ENCODE assay signal across 11 mouse cellular contexts in genomic region chr1:149254141-149254540, GRCm38 (mm10).
A peak's percentile ranks its signal among the peaks of the same experiment; 100 is the strongest.
DNase-seq lines count a peak whose midpoint lies in the region; ATAC-seq and TF ChIP-seq lines count a peak whose summit lies in the region.
"Had no signal": no experiment of that assay in that cellular context is flagged by ENCODE, and none has a peak within 500 bp of the region (broad histone marks: within the 10 kb centered on the region; RNA-seq: fewer than 3 reads in every experiment).

No protein-coding gene starts in this region.

- peak; percentile 48 for TF ChIP-seq CTCF in E14TG2a.4 (conservative IDR thresholded peaks at IDR 0.05; ENCODE audit: low read length)

- H3K9me3 ChIP-seq in E14TG2a.4 (ENCODE audit: low read length) = no peaks in the 10 kb centered on the region
- H3K9me3 ChIP-seq in forebrain, embryonic 16.5 days (ENCODE audit: control insufficient read depth, low read length) = no peaks in the 10 kb centered on the region
- H3K9me3 ChIP-seq: liver, embryonic 13.5 days; neural tube, embryonic 13.5 days had no signal

- peak; percentile 1 for DNase-seq in CD4-positive, CD25-positive, alpha-beta regulatory T cell, adult 2 months (ENCODE audit: low read depth, low spot score)
- DNase-seq in left cerebral cortex, adult 18-20 months (ENCODE audit: low spot score in 2 of 2) = peak; percentile 7 to 44
- DNase-seq in left cerebral cortex, adult 8-10 months (ENCODE audit: low spot score in 2 of 2) = no peak
- DNase-seq in frontal cortex, postnatal 14 days (ENCODE audit: low spot score in 2 of 2) = no peak
- DNase-seq: liver, embryonic 13.5 days had no signal

- WGBS in forebrain, embryonic 16.5 days = 52% methylated on average over 4 of the region's 4 CpGs

- no peak overlapping the region for H3K4me3 ChIP-seq in E14TG2a.4 (replicated peaks; ENCODE audit: low read length)
- no peak overlapping the region for H3K4me3 ChIP-seq in forebrain, embryonic 16.5 days (replicated peaks; ENCODE audit: low read length)
- H3K4me3 ChIP-seq: liver, embryonic 13.5 days; neural tube, embryonic 13.5 days had no signal

- H3K4me1 ChIP-seq in E14TG2a.4 (replicated peaks; ENCODE audit: low read depth, low read length) = no peaks in the 10 kb centered on the region
- no peaks in the 10 kb centered on the region for H3K4me1 ChIP-seq in forebrain, embryonic 16.5 days (replicated peaks; ENCODE audit: control insufficient read depth, insufficient read depth, low read length)
- H3K4me1 ChIP-seq: liver, embryonic 13.5 days; neural tube, embryonic 13.5 days had no signal

- ATAC-seq in CD4-positive, CD25-positive, alpha-beta regulatory T cell, adult 4 months = no peak
- ATAC-seq in common myeloid progenitor, adult 5-6 weeks (replicated peaks; ENCODE audit: low read depth, poor library complexity, severe bottlenecking) = 0 out of 2 replicates have a peak, but pooled peaks have one; percentile 56
- no peak for ATAC-seq in forebrain, embryonic 16.5 days
- ATAC-seq: hindbrain, embryonic 16.5 days had no signal

- no peaks in the 10 kb centered on the region for H3K27me3 ChIP-seq in E14TG2a.4 (ENCODE audit: insufficient read depth, low read length)
- no peaks in the 10 kb centered on the region for H3K27me3 ChIP-seq in forebrain, embryonic 16.5 days (replicated peaks; ENCODE audit: control insufficient read depth, insufficient read depth, low read length)
- H3K27me3 ChIP-seq: liver, embryonic 13.5 days; neural tube, embryonic 13.5 days had no signal

- no peaks in the 10 kb centered on the region for H3K36me3 ChIP-seq in E14TG2a.4 (ENCODE audit: insufficient read depth, low read length)
- H3K36me3 ChIP-seq in forebrain, embryonic 16.5 days (ENCODE audit: control insufficient read depth, insufficient read depth) = no peaks in the 10 kb centered on the region
- H3K36me3 ChIP-seq: liver, embryonic 13.5 days; neural tube, embryonic 13.5 days had no signal

- no peak overlapping the region for H3K27ac ChIP-seq in forebrain, embryonic 16.5 days (ENCODE audit: low read length)
- H3K27ac ChIP-seq: liver, embryonic 13.5 days; neural tube, embryonic 13.5 days had no signal

- H3K4me2 ChIP-seq in forebrain, embryonic 16.5 days (ENCODE audit: low read length) = no peak overlapping the region
- H3K4me2 ChIP-seq: liver, embryonic 13.5 days; neural tube, embryonic 13.5 days had no signal

- no peak overlapping the region for H3K9ac ChIP-seq in forebrain, embryonic 16.5 days (replicated peaks; ENCODE audit: low read depth, low read length)
- H3K9ac ChIP-seq: liver, embryonic 13.5 days; neural tube, embryonic 13.5 days had no signal

Comparison
In these comparisons a context has a peak if more than half of its experiments do, and no peak if none do; other contexts are left out.
1. DNase-seq: peak in CD4-positive, CD25-positive, alpha-beta regulatory T cell, adult 2 months (single experiment) and left cerebral cortex, adult 18-20 months (2 of 2); none in left cerebral cortex, adult 8-10 months (0 of 2) and frontal cortex, postnatal 14 days (0 of 2).